Mouse (Mus musculus) CH12.LX (cell line): ENCODE measurements around the gene Zfp281. TPM values are rescaled to one million over a fixed set of nuclear protein-coding genes. Genes with fewer than 3 reads are reported as not detected.

Experiments
- DNase-seq: peaks from one replicate; pipeline ENCODE4 v3.0.0-alpha.2; 2013; ENCODE audit errors: extremely low read depth
- H3K27ac ChIP-seq: 2 replicates; pipeline ENCODE4 v1.5.1; 2012; ENCODE audit warnings: low read depth, mild to moderate bottlenecking, control low read depth, moderate library complexity; ENCODE audit not compliant: insufficient read depth
- H3K27me3 ChIP-seq: replicated peaks from 2 replicates; pipeline ENCODE3; 2012; ENCODE audit warnings: inconsistent platforms
- H3K36me3 ChIP-seq, 2 experiments: replicated peaks in 1 of 2; 2 replicates each; pipeline versions ENCODE3 to v1.6.1; 2012; ENCODE audit warnings: inconsistent platforms in 1 of 2, low read length in 1 of 2, mild to moderate bottlenecking in 1 of 2, mixed read lengths in 1 of 2, moderate library complexity in 1 of 2; ENCODE audit not compliant: control insufficient read depth in 1 of 2, insufficient read depth in 1 of 2
- H3K4me1 ChIP-seq, 2 experiments: 2 replicates each; pipeline ENCODE4 v1.6.1; 2012; ENCODE audit warnings: inconsistent platforms in 1 of 2, moderate library complexity in 1 of 2; ENCODE audit not compliant: insufficient read depth in 2 of 2, control insufficient read depth in 1 of 2
- H3K4me2 ChIP-seq: 2 replicates; pipeline ENCODE4 v1.6.1; 2012; ENCODE audit warnings: low read depth, mild to moderate bottlenecking, control low read depth; ENCODE audit not compliant: poor library complexity, insufficient read depth, severe bottlenecking
- H3K4me3 ChIP-seq, 3 experiments: fragments of 150-350 bp in 1 of 3; sonication (generic) in 1 of 3; replicated peaks in 1 of 3; 2 replicates each; pipeline versions ENCODE3 to v1.5.1; 2011 to 2012; ENCODE audit warnings: low read depth in 2 of 3, low read length in 2 of 3, mild to moderate bottlenecking in 2 of 3, moderate library complexity in 2 of 3, control low read depth in 1 of 3, improper control_type of control experiment in 1 of 3, inconsistent platforms in 1 of 3, mixed read lengths in 1 of 3; ENCODE audit not compliant: poor library complexity in 1 of 3
- H3K79me2 ChIP-seq: replicated peaks from 2 replicates; pipeline ENCODE4 v1.6.1; 2012; ENCODE audit warnings: mild to moderate bottlenecking, moderate library complexity; ENCODE audit not compliant: control insufficient read depth, poor library complexity, insufficient read depth, severe bottlenecking; ENCODE audit errors: extremely low read depth
- H3K9ac ChIP-seq: 2 replicates; pipeline ENCODE4 v1.6.1; 2012; ENCODE audit warnings: low read depth, mild to moderate bottlenecking, control low read depth, moderate library complexity; ENCODE audit not compliant: insufficient read depth
- H3K9me3 ChIP-seq: replicated peaks from 2 replicates; pipeline ENCODE3; 2012; ENCODE audit warnings: low read length, inconsistent platforms, mixed read lengths
- BHLHE40 ChIP-seq: IDR thresholded peaks from 2 replicates; pipeline ENCODE4 v1.6.1; 2011; ENCODE audit warnings: mild to moderate bottlenecking, low read depth, low read length, improper control_type of control experiment
- ELF1 ChIP-seq: IDR thresholded peaks from 2 replicates; pipeline ENCODE4 v1.6.1; 2014; ENCODE audit warnings: low read depth, mild to moderate bottlenecking, inconsistent platforms, low read length, improper control_type of control experiment
- EP300 ChIP-seq: IDR thresholded peaks from 2 replicates; pipeline ENCODE4 v1.6.1; 2011; ENCODE audit warnings: low read length, improper control_type of control experiment
- ETS1 ChIP-seq: conservative IDR thresholded peaks from 2 replicates; pipeline ENCODE4 v1.6.1; 2012; ENCODE audit warnings: low read depth, mild to moderate bottlenecking, inconsistent platforms, low read length, improper control_type of control experiment, moderate library complexity
- HCFC1 ChIP-seq: IDR thresholded peaks from 2 replicates; pipeline ENCODE4 v1.6.1; 2012; ENCODE audit warnings: low read depth, mild to moderate bottlenecking, inconsistent platforms, low read length, improper control_type of control experiment
- IRF4 ChIP-seq: IDR thresholded peaks from 2 replicates; pipeline ENCODE4 v1.6.1; 2014; ENCODE audit warnings: low read depth, mild to moderate bottlenecking, inconsistent platforms, low read length, improper control_type of control experiment
- KAT2A ChIP-seq: IDR thresholded peaks from 2 replicates; pipeline ENCODE4 v1.6.1; 2012; ENCODE audit warnings: low read length, improper control_type of control experiment, inconsistent platforms; ENCODE audit not compliant: insufficient replicate concordance
- MAFK ChIP-seq: IDR thresholded peaks from 2 replicates; pipeline ENCODE4 v1.6.1; 2011; ENCODE audit warnings: low read length, improper control_type of control experiment; ENCODE audit not compliant: insufficient replicate concordance
- MAX ChIP-seq: IDR thresholded peaks from 2 replicates; pipeline ENCODE4 v1.6.1; 2011; ENCODE audit warnings: low read length, improper control_type of control experiment
- MAZ ChIP-seq: IDR thresholded peaks from 2 replicates; pipeline ENCODE4 v1.6.1; 2012; ENCODE audit warnings: low read depth, mild to moderate bottlenecking, inconsistent platforms, low read length, improper control_type of control experiment, moderate library complexity
- MXI1 ChIP-seq: IDR thresholded peaks from 2 replicates; pipeline ENCODE4 v1.6.1; 2011; ENCODE audit warnings: mild to moderate bottlenecking, low read depth, low read length, improper control_type of control experiment
- MYC ChIP-seq: IDR thresholded peaks from 2 replicates; pipeline ENCODE4 v1.6.1; 2011; ENCODE audit warnings: low read depth, mild to moderate bottlenecking, improper control_type of control experiment, low read length
- NELFE ChIP-seq: IDR thresholded peaks from 2 replicates; pipeline ENCODE4 v1.6.1; 2011; ENCODE audit warnings: low read depth, low read length, improper control_type of control experiment
- NRF1 ChIP-seq: IDR thresholded peaks from 2 replicates; pipeline ENCODE4 v1.6.1; 2014; ENCODE audit warnings: low read depth, mild to moderate bottlenecking, inconsistent platforms, low read length, improper control_type of control experiment, moderate library complexity
- PAX5 ChIP-seq: IDR thresholded peaks from 2 replicates; pipeline ENCODE4 v1.6.1; 2012; ENCODE audit warnings: low read length, inconsistent platforms, mixed read lengths
- POLR2A ChIP-seq: IDR thresholded peaks from 2 replicates; pipeline ENCODE4 v1.6.1; 2011; ENCODE audit warnings: low read depth, mild to moderate bottlenecking, improper control_type of control experiment, low read length
- RAD21 ChIP-seq: IDR thresholded peaks from 2 replicates; pipeline ENCODE4 v1.6.1; 2011; ENCODE audit warnings: low read depth, mild to moderate bottlenecking, low read length, improper control_type of control experiment, moderate library complexity
- SIN3A ChIP-seq: IDR thresholded peaks from 2 replicates; pipeline ENCODE4 v1.6.1; 2012; ENCODE audit warnings: low read length, improper control_type of control experiment, inconsistent platforms
- TCF12 ChIP-seq: IDR thresholded peaks from 2 replicates; pipeline ENCODE4 v1.6.1; 2014; ENCODE audit warnings: low read depth, mild to moderate bottlenecking, inconsistent platforms, low read length, improper control_type of control experiment
- ZMIZ1 ChIP-seq: IDR thresholded peaks from 2 replicates; pipeline ENCODE4 v1.6.1; 2012; ENCODE audit warnings: low read depth, mild to moderate bottlenecking, inconsistent platforms, low read length, improper control_type of control experiment
- dilution Hi-C: fragments of 300-500 bp; cut with MboI; formaldehyde crosslinking; loops from 2 replicates; pipeline ENCODE4 v1.14.3; 2020; ENCODE audit warnings: low sequenced_read_pairs; ENCODE audit not compliant: extremely low pct_unique_long_range_greater_than_20kb, extremely low pct_ligation_motif_present
- in situ Hi-C: fragments of 300-500 bp; cut with MboI; formaldehyde crosslinking; loops from 3 replicates; pipeline ENCODE4 v1.14.3; 2019; ENCODE audit warnings: low sequenced_read_pairs, low pct_ligation_motif_present, low pct_unique_long_range_greater_than_20kb, mixed read lengths
- polyA plus RNA-seq: library from polyadenylated mRNA; unstranded; fragments of >175 nt; gene quantifications from 2 replicates; pipeline ENCODE4 v1.2.1, GENCODE M21; 2012; ENCODE audit warnings: low read depth; ENCODE audit not compliant: insufficient read length
- total RNA-seq, 2 experiments: library from RNA; depleted of rRNA; stranded (reverse); fragments of 300-350 nt in 1 of 2; fragments of >200 nt in 1 of 2; gene quantifications; 2 replicates each; pipeline ENCODE4 v1.2.3; 2012 to 2014

Zfp281 gene
- 20.7 and 23.0 TPM in 2 replicates for total RNA-seq (2012; rRNA removed)
- total RNA-seq (2014; rRNA removed) = 39.5 and 40.4 TPM in 2 replicates
- 15.4 and 17.2 TPM in 2 replicates for polyA plus RNA-seq

DNA sequence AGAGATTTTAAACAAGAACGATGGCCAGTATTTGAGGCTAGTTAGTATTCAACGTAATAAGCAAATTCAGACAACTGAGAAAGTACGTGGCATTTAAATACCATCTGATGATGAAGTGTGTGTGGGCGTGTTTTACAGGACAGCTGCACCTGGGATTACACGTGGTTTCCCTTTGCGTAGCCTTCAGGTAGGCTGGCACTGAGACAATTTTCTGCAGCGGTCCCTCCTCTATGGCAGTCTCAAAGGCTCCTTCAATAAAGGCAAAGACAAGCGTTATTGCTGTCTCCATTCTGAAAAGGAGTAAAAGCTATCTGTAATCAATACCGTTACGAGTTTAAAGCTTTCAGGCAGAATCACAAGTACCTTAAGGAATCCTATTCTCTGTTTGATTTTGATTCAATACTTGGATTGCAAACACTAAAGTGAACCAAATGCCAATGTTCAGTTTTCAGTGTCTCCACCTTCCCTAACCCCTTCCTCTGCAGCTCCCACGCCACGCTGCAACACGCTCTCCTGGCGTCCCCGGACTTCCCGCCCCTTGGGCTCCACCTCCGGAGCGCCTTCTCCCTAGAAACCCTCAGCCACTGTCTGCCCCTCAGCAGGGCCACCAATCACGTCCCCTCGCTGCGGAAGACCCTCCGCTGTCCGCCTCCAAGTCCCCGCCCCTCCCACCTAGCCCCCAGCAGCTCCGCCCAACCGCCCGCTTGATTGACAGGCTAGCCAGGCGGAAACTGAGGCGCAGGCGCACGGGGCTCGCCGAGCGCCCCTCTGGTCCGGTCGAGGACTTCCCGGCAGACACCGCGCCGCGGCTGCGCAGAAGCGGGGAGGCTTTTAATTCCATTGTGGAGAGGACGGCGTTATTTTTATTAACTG lies at the start of gene Zfp281:
Gene Zfp281, plus strand, starts transcription at position 756 of the 873 bp plus-strand sequence.
- Histone ChIP-seq H3K4me3 (peak within 1 kb of the TSS; percentile 58 to 88 (median 81)), H3K4me1 (peaks cover 0 to 22% of the 10 kb centered on the region in 2 experiments; a peak in 2 of 4 replicates), H3K9ac (peak within 1 kb of the TSS; percentile 97), H3K36me3 (peaks cover 18 to 27% of the 10 kb centered on the region in 2 experiments), H3K79me2 (peaks cover 40% of the 10 kb centered on the region), H3K27me3 (no peaks in the 10 kb centered on the region), H3K4me2 (peak within 1 kb of the TSS; percentile 95), H3K9me3 (no peaks in the 10 kb centered on the region), H3K27ac (peak within 1 kb of the TSS; percentile 56)
- DNase-seq = peak; percentile 95
- TF ChIP-seq TCF12 = peak; percentile 28; the same call in 1 of the 2 replicates
- TF ChIP-seq EP300 = peak; percentile 42; the same call in 1 of the 2 replicates
- TF ChIP-seq NRF1 = peak; percentile 96
- peak; percentile 31; the same call in 1 of the 2 replicates for TF ChIP-seq IRF4
- peak; percentile 82 for TF ChIP-seq POLR2A
- 0 out of 2 replicates have a peak, but pooled peaks have one; percentile 61 for TF ChIP-seq NELFE
- TF ChIP-seq MAX = peak; percentile 98
- TF ChIP-seq MXI1 = peak; percentile 99
- no peak for TF ChIP-seq KAT2A
- peak; percentile 63 for TF ChIP-seq ELF1
- peak; percentile 64 for TF ChIP-seq ETS1
- TF ChIP-seq PAX5 = no peak
- TF ChIP-seq SIN3A = peak; percentile 88; the same call in 1 of the 2 replicates
- TF ChIP-seq ZMIZ1 = no peak
- TF ChIP-seq BHLHE40 = peak; percentile 67
- 0 out of 2 replicates have a peak, but pooled peaks have one; percentile 45 for TF ChIP-seq MAZ
- TF ChIP-seq MYC = peak; percentile 98
- TF ChIP-seq MAFK = no peak
- TF ChIP-seq HCFC1 = peak; percentile 60
- no peak for TF ChIP-seq RAD21
- in situ Hi-C loops (no loop called here), dilution Hi-C loops (no loop called here)
